Mouse (Mus musculus): ENCODE results near the gene Gpc1. TPM values are rescaled to one million over a fixed set of nuclear protein-coding genes. Genes with fewer than 3 reads are reported as not detected.

Gene Gpc1
- polyA plus RNA-seq, 1 experiment = 0.07 TPM

- TF ChIP-seq TAL1 (IDR thresholded peaks at IDR 0.05; ENCODE audit: low read length) = no peak
- TF ChIP-seq GATA1 (IDR thresholded peaks at IDR 0.05; ENCODE audit: low read length) = no peak
- Histone ChIP-seq H3K27me3 (ENCODE audit: control insufficient read depth) (peaks cover 49% of the 10 kb centered on the region), H3K4me3 (replicated peaks) (no peak overlapping the region)
These were observed 738 bp upstream of the Gpc1 start for GRCm38 (mm10) chr1:92830626-92831187.

GRCm38 (mm10) chr1:92832011-92833010 is 866 bp downstream of the Gpc1 start:
- peaks cover 49% of the 10 kb centered on the region for H3K27me3 ChIP-seq (ENCODE audit: control insufficient read depth)
- no peak for TF ChIP-seq TAL1 (IDR thresholded peaks at IDR 0.05; ENCODE audit: low read length)
- no peak for TF ChIP-seq GATA1 (IDR thresholded peaks at IDR 0.05; ENCODE audit: low read length)
- no peaks in the 10 kb centered on the region for H3K9me3 ChIP-seq (ENCODE audit: control insufficient read depth, low read length)
- H3K36me3 ChIP-seq (ENCODE audit: control insufficient read depth) = no peaks in the 10 kb centered on the region
- H3K4me1 ChIP-seq (ENCODE audit: control insufficient read depth) = peaks cover 2% of the 10 kb centered on the region
- H3K4me3 ChIP-seq (replicated peaks) = peak overlapping the region; percentile 33

More at GRCm38 (mm10) chr1:92830626-92831187, 738 bp upstream of the Gpc1 start:
- Histone ChIP-seq H3K9me3 (ENCODE audit: control insufficient read depth, low read length) (no peaks in the 10 kb centered on the region), H3K36me3 (ENCODE audit: control insufficient read depth) (no peaks in the 10 kb centered on the region), H3K4me1 (ENCODE audit: control insufficient read depth) (peaks cover 2% of the 10 kb centered on the region)

- Histone ChIP-seq H3K27me3 (ENCODE audit: control insufficient read depth) (peaks cover 48% of the 10 kb centered on the region), H3K4me3 (replicated peaks) (no peak overlapping the region), H3K9me3 (ENCODE audit: control insufficient read depth, low read length) (no peaks in the 10 kb centered on the region), H3K4me1 (ENCODE audit: control insufficient read depth) (peaks cover 2% of the 10 kb centered on the region), H3K36me3 (ENCODE audit: control insufficient read depth) (no peaks in the 10 kb centered on the region)
- TF ChIP-seq GATA1 (IDR thresholded peaks at IDR 0.05; ENCODE audit: low read length) (no peak), TAL1 (IDR thresholded peaks at IDR 0.05; ENCODE audit: low read length) (no peak)
These were observed 2.7 kb downstream of the Gpc1 start for GRCm38 (mm10) chr1:92833987-92834706.

GRCm38 (mm10) chr1:92837931-92838833 is 6.7 kb downstream of the Gpc1 start:
- TF ChIP-seq GATA1 (IDR thresholded peaks at IDR 0.05; ENCODE audit: low read length) (no peak), TAL1 (IDR thresholded peaks at IDR 0.05; ENCODE audit: low read length) (no peak)
- H3K4me1 ChIP-seq (ENCODE audit: control insufficient read depth) = no peaks in the 10 kb centered on the region
- H3K4me3 ChIP-seq (replicated peaks) = no peak overlapping the region
- no peaks in the 10 kb centered on the region for H3K36me3 ChIP-seq (ENCODE audit: control insufficient read depth)
- H3K27me3 ChIP-seq (ENCODE audit: control insufficient read depth) = peaks cover 7% of the 10 kb centered on the region
- H3K9me3 ChIP-seq (ENCODE audit: control insufficient read depth, low read length) = no peaks in the 10 kb centered on the region

GRCm38 (mm10) chr1:92839211-92839610 is 7.8 kb downstream of the Gpc1 start:
- Histone ChIP-seq H3K27me3 (ENCODE audit: control insufficient read depth) (no peaks in the 10 kb centered on the region), H3K9me3 (ENCODE audit: control insufficient read depth, low read length) (no peaks in the 10 kb centered on the region), H3K4me3 (replicated peaks) (no peak overlapping the region), H3K4me1 (ENCODE audit: control insufficient read depth) (no peaks in the 10 kb centered on the region), H3K36me3 (ENCODE audit: control insufficient read depth) (no peaks in the 10 kb centered on the region)
- TF ChIP-seq TAL1 (IDR thresholded peaks at IDR 0.05; ENCODE audit: low read length) = no peak
- TF ChIP-seq GATA1 (IDR thresholded peaks at IDR 0.05; ENCODE audit: low read length) = no peak

GRCm38 (mm10) chr1:92840231-92840890 is 8.9 kb downstream of the Gpc1 start:
- no peak overlapping the region for H3K4me3 ChIP-seq (replicated peaks)
- no peaks in the 10 kb centered on the region for H3K4me1 ChIP-seq (ENCODE audit: control insufficient read depth)
- no peaks in the 10 kb centered on the region for H3K36me3 ChIP-seq (ENCODE audit: control insufficient read depth)
- no peaks in the 10 kb centered on the region for H3K27me3 ChIP-seq (ENCODE audit: control insufficient read depth)
- TF ChIP-seq GATA1 (IDR thresholded peaks at IDR 0.05; ENCODE audit: low read length) (no peak), TAL1 (IDR thresholded peaks at IDR 0.05; ENCODE audit: low read length) (no peak)
- H3K9me3 ChIP-seq (ENCODE audit: control insufficient read depth, low read length) = no peaks in the 10 kb centered on the region

- Histone ChIP-seq H3K9me3 (ENCODE audit: control insufficient read depth, low read length) (no peaks in the 10 kb centered on the region), H3K27me3 (ENCODE audit: control insufficient read depth) (no peaks in the 10 kb centered on the region), H3K4me1 (ENCODE audit: control insufficient read depth) (no peaks in the 10 kb centered on the region), H3K4me3 (replicated peaks) (no peak overlapping the region), H3K36me3 (ENCODE audit: control insufficient read depth) (no peaks in the 10 kb centered on the region)
- TF ChIP-seq GATA1 (IDR thresholded peaks at IDR 0.05; ENCODE audit: low read length) (no peak), TAL1 (IDR thresholded peaks at IDR 0.05; ENCODE audit: low read length) (no peak)
These were observed 10.0 kb downstream of the Gpc1 start for GRCm38 (mm10) chr1:92841427-92841826.

- H3K9me3 ChIP-seq (ENCODE audit: control insufficient read depth, low read length) = no peaks in the 10 kb centered on the region
- H3K4me3 ChIP-seq (replicated peaks) = no peak overlapping the region
- peaks cover 19% of the 10 kb centered on the region for H3K27me3 ChIP-seq (ENCODE audit: control insufficient read depth)
- no peaks in the 10 kb centered on the region for H3K4me1 ChIP-seq (ENCODE audit: control insufficient read depth)
- no peaks in the 10 kb centered on the region for H3K36me3 ChIP-seq (ENCODE audit: control insufficient read depth)
- TF ChIP-seq TAL1 (IDR thresholded peaks at IDR 0.05; ENCODE audit: low read length) (no peak), GATA1 (IDR thresholded peaks at IDR 0.05; ENCODE audit: low read length) (no peak)
These were observed 14.4 kb downstream of the Gpc1 start for GRCm38 (mm10) chr1:92845889-92846288.
